Mouse (Mus musculus) liver, embryonic 12.5 days (tissue): ENCODE measurements around the gene Tnk1. TPM values are rescaled to one million over a fixed set of nuclear protein-coding genes. Genes with fewer than 3 reads are reported as not detected.

Experiments used
- ATAC-seq: fragments of 200-750 bp; cut with Nextera tagmentation; 2 replicates; pipeline ENCODE4 v1.8.0; 2017; ENCODE audit warnings: moderate number of reproducible peaks, mild to moderate bottlenecking, moderate library complexity
- H3K27ac ChIP-seq: fragments of 300-500 bp; sonication (generic); 2 replicates; pipeline ENCODE4 v1.5.1; 2016; ENCODE audit warnings: mild to moderate bottlenecking
- H3K27me3 ChIP-seq: fragments of 300-500 bp; sonication (generic); replicated peaks from 2 replicates; pipeline ENCODE4 v1.6.1; 2016; ENCODE audit warnings: mild to moderate bottlenecking, moderate library complexity
- H3K36me3 ChIP-seq: fragments of 300-500 bp; sonication (generic); 2 replicates; pipeline ENCODE4 v1.6.1; 2016; ENCODE audit warnings: mild to moderate bottlenecking, moderate library complexity
- H3K4me1 ChIP-seq: fragments of 300-500 bp; sonication (generic); 2 replicates; pipeline ENCODE4 v1.6.1; 2016
- H3K4me2 ChIP-seq: fragments of 300-500 bp; sonication (generic); 2 replicates; pipeline ENCODE4 v1.6.1; 2016; ENCODE audit warnings: mild to moderate bottlenecking, moderate library complexity
- H3K4me3 ChIP-seq: fragments of 300-500 bp; sonication (generic); 2 replicates; pipeline ENCODE4 v1.5.1; 2016; ENCODE audit warnings: mild to moderate bottlenecking, moderate library complexity
- H3K9ac ChIP-seq: fragments of 300-500 bp; sonication (generic); 2 replicates; pipeline ENCODE4 v1.6.1; 2016; ENCODE audit warnings: mild to moderate bottlenecking, moderate library complexity
- H3K9me3 ChIP-seq: fragments of 300-500 bp; sonication (generic); replicated peaks from 2 replicates; pipeline ENCODE4 v1.6.1; 2016; ENCODE audit warnings: mild to moderate bottlenecking, moderate library complexity
- WGBS: fragments of 180-500 bp; shearing (Covaris S2); methylation state at CpG from one replicate; pipeline ENCODE4 v1.1.7; 2016; ENCODE audit not compliant: insufficient replicate concordance; 5-methylcytosine and 5-hydroxymethylcytosine counted together
- polyA plus RNA-seq: library from polyadenylated mRNA; unstranded; fragments of >200 nt; fragmentation: Nextera tagmentation; extraction: Ambion mirVana; gene quantifications from 2 replicates; pipeline ENCODE4 v1.2.1, GENCODE M21; 2016

The Tnk1 gene
- polyA plus RNA-seq, 1 experiment from 2014 or later: 1.4 TPM

DNA sequence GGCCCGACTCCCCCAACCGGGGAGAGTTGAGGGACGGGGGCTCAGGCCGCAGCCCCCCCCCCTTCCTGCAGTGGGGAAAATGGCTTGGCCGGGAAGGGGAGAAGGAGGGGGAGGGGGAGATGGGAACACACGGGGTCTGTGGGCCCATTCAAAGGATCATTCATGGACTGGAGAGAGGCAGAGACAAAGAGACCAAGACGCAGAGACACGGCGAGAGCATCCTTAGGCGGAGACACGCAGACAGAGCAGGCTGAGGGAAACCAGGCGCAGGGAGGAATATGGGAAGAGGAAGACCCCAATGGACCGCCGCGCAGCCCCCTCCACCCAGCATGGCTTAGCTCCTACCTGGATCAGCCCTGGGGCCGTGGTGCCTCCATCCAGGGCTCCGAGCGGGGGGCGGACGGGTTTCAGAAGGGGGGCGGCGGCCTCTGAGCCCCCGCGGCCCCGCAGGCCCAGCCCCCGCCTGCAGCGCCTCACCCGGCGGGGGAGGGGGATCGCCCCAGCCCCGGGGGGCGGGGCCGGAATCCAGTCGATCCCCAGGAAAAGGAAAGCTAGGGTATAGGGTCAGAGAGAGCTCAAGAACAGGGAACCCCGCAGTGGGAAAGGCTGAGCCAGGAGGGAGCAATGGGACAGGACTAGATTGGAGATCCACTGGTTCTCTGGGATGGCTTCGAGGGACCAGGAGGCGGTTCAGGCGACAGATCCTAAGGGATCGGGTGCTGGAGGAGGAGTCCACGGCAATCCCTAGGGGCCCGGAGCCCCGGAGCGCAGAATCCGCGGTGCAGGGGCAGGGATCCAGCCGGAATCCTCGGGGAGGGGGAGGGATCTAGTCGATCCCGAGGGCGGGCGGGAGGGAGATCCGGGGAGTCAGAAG lies 21.6 kb downstream of the Tnk1 start:
- WGBS: 3% methylated on average over 52 of the region's 52 CpGs
- Histone ChIP-seq H3K27ac (peak overlapping the region; percentile 80), H3K4me3 (peak overlapping the region; percentile 63), H3K4me1 (peaks cover 62% of the 10 kb centered on the region), H3K27me3 (peaks cover 59% of the 10 kb centered on the region), H3K9ac (peak overlapping the region; percentile 72), H3K4me2 (peak overlapping the region; percentile 98), H3K9me3 (no peaks in the 10 kb centered on the region), H3K36me3 (0 out of 2 replicates have a peak, but pooled peaks cover 5% of the 10 kb centered on the region)
- ATAC-seq: no peak

DNA sequence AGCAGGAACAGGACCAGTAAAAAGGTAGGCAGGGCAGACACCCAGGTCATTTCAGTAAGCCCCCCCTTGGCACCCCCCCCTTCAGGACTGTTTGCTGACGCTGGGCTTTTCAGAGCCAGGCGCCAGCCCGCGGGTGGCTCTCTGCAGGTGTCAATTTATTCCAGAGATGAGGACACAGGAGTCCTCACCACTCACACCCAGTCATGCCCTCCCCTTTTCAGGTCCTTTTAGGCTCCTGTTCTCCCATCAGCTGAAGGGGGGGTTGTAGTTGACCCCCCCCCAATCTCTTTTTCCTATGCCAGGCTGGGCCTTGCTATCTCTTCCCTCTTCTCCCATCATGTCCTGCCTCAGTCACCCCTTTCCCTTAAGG lies 22.6 kb downstream of the Tnk1 start:
- 0 out of 2 replicates have a peak overlapping the region, but pooled peaks have one; percentile 2 for H3K4me3 ChIP-seq
- H3K9me3 ChIP-seq: no peaks in the 10 kb centered on the region
- H3K27me3 ChIP-seq: peaks cover 69% of the 10 kb centered on the region
- no peak overlapping the region for H3K9ac ChIP-seq
- no peak for ATAC-seq
- H3K4me1 ChIP-seq: peaks cover 70% of the 10 kb centered on the region
- no peak overlapping the region for H3K27ac ChIP-seq
- 0 out of 2 replicates have a peak, but pooled peaks cover 9% of the 10 kb centered on the region for H3K36me3 ChIP-seq
- 6% methylated on average over 4 of the region's 4 CpGs for WGBS
- H3K4me2 ChIP-seq: peak overlapping the region; percentile 98

DNA sequence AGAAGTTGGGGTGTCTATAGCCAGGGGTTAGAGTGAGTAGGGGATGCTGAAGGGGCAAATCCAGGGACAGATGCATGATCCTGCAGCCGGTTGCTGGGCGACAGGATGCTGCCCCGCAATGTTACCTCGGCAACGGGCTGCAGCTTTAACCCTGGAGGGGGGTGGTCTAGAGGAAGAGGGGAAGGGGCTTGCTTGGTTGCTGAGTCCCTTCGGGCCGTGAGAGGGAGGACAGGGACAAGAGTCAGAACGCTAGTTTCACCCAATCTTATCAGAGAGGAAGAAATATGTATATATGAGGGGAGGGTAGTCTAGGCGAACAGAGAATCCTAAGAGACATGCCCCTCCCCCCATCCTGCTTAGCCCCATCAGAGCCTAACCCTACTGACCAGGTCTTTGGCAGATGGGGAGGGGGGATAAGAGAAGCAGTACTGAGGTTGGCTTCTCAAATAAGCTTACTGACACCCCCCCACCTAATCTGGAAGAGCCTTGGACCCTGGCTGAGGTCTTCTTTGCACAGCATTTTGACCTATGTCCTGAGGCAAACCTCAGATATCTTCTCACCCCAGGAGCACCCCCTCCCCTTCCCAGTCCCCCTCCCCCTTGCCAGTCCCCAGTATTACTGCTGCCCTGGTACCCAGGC lies 23.1 kb downstream of the Tnk1 start:
- Histone ChIP-seq H3K4me1 (peaks cover 70% of the 10 kb centered on the region), H3K27me3 (peaks cover 74% of the 10 kb centered on the region), H3K36me3 (0 out of 2 replicates have a peak, but pooled peaks cover 8% of the 10 kb centered on the region), H3K9ac (no peak overlapping the region), H3K4me2 (peak overlapping the region; percentile 98), H3K27ac (no peak overlapping the region), H3K9me3 (no peaks in the 10 kb centered on the region), H3K4me3 (0 out of 2 replicates have a peak overlapping the region, but pooled peaks have one; percentile 2)
- WGBS: 15% methylated on average over 9 of the region's 9 CpGs
- ATAC-seq: no peak

DNA sequence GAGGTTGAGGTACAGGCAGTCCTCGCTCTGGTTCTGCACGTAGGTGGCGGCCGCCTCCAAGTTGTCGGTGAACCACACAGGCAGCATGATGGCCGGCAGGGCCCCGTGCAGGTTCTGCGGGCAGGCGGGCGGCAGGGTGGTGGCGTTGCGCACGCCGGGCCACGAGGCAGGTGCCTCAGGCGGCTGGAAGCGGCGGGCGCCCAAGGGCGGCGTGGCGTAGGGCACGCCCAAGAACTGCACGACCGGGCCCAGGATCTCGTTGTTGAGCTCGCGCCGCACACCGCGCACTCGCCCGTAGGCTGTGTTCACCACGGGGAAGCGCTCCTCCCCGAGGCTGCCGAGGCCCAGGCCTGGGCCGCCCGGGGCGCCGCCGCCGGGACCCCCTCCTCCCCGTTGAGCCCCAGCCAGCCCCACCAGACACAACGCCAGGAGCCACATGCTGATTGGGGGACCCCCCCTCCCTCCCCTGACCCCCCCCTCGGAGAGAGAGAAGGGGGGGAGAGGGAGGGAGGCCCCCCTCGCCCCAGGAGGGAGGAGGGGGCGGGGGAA lies 24.5 kb downstream of the Tnk1 start:
- Histone ChIP-seq H3K4me2 (peak overlapping the region; percentile 98), H3K36me3 (0 out of 2 replicates have a peak, but pooled peaks cover 4% of the 10 kb centered on the region), H3K9ac (peak overlapping the region; percentile 68), H3K9me3 (no peaks in the 10 kb centered on the region), H3K27me3 (peaks cover 82% of the 10 kb centered on the region), H3K27ac (no peak overlapping the region), H3K4me3 (peak overlapping the region; percentile 44), H3K4me1 (peaks cover 58% of the 10 kb centered on the region)
- WGBS: 5% methylated on average over 46 of the region's 48 CpGs
- peak; percentile 31; the same call in 1 of the 2 replicates for ATAC-seq

DNA sequence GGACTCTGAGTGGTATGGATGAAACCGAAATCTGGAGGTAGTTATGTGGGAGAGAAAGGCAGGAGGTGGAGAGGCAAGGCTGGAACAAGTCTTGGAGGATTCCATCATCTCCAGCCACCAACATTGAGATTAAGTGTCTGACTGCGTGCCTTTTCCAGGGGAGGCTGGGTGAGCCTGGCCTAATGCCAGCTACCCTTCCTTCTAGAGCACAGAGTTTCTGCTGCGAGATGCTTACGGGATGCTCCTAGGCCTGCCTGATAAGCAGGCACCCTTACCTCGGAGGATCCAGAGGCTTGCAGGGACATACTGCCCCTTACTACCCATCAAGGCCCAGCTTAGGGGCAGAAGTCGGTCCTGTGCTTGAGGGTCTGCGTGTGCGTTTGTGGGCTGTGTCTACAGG lies 25.0 kb downstream of the Tnk1 start:
- Histone ChIP-seq H3K4me1 (peaks cover 54% of the 10 kb centered on the region), H3K4me3 (peak overlapping the region; percentile 44), H3K9me3 (no peaks in the 10 kb centered on the region), H3K9ac (peak overlapping the region; percentile 68), H3K27ac (no peak overlapping the region), H3K4me2 (peak overlapping the region; percentile 98), H3K36me3 (0 out of 2 replicates have a peak, but pooled peaks cover 4% of the 10 kb centered on the region), H3K27me3 (peaks cover 82% of the 10 kb centered on the region)
- 41% methylated on average over 8 of the region's 8 CpGs for WGBS
- no peak for ATAC-seq

DNA sequence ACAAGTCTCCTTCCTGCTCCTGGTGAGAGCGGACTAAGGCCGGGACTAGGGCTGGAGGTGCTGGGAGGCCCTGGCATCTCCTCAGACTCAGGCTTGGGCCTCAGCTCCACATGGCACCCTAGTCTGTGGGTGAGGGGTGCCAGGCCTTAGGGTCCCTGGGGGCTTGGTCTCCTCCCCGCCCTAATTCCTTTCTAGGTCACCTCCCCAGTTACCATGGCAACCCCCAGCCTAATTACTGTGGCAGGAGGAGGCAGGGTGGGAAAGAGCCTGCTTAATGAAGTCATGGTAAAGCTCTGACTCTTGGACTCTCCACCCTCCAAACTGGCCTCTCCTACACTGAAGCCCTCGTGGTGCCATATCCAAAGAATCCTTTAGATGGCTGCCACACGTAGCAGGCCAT lies 29.7 kb downstream of the Tnk1 start:
- 75% methylated on average over 5 of the region's 5 CpGs for WGBS
- peaks cover 13% of the 10 kb centered on the region for H3K4me1 ChIP-seq
- no peaks in the 10 kb centered on the region for H3K9me3 ChIP-seq
- H3K36me3 ChIP-seq: peaks cover 41% of the 10 kb centered on the region
- H3K27me3 ChIP-seq: peaks cover 49% of the 10 kb centered on the region
- H3K4me2 ChIP-seq: no peak overlapping the region
- H3K27ac ChIP-seq: no peak overlapping the region
- no peak for ATAC-seq
- no peak overlapping the region for H3K4me3 ChIP-seq
- no peak overlapping the region for H3K9ac ChIP-seq

DNA sequence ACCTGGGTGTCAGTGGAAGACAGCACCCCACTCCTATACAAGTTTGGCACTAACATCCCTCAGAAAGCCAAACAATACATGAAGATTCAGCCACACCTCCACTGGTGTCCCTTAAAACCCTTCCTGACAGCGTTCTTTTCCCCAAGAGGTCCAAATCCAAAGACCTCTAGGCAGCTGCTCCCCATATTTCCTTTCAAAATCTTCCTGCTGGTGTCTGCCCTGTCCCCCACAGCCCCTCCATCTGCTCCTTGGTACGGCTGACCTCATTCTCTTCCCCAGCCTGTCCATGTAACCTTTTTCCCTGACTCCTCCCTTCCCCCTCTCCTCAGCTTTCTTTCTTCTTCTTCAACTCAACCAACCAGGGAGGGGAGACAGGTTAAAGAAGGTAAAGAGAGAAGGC lies 35.1 kb downstream of the Tnk1 start:
- H3K27ac ChIP-seq: no peak overlapping the region
- peaks cover 15% of the 10 kb centered on the region for H3K27me3 ChIP-seq
- no peak overlapping the region for H3K4me2 ChIP-seq
- H3K4me3 ChIP-seq: no peak overlapping the region
- no peaks in the 10 kb centered on the region for H3K9me3 ChIP-seq
- no peak for ATAC-seq
- no peak overlapping the region for H3K9ac ChIP-seq
- peaks cover 37% of the 10 kb centered on the region for H3K36me3 ChIP-seq
- H3K4me1 ChIP-seq: no peaks in the 10 kb centered on the region
- 55% methylated on average over 2 of the region's 2 CpGs for WGBS

DNA sequence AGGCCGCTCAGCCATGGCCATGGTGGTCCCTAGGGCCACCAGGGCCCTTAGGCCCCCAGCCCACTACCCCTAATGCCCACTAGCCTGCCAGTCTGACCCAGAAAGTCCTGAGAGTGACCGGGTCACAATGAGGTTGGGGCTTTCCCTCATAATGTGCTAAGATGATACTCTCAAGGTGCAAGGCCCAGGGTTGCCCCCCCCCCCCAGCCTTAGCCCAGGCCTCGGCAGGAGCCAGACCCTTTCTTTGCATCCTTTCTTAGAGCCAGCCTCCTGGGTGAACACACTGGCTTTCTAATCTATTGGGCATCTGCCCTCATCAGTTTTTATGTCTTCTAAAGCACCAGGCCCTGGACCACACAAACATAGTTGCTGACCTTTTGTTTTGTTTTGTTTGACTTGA lies 36.5 kb downstream of the Tnk1 start, which contains the start of gene Spem1:
Gene Spem1, minus strand, starts transcription at position 101 of the 400 bp plus-strand sequence.
- H3K27me3 ChIP-seq: peaks cover 24% of the 10 kb centered on the region
- H3K9ac ChIP-seq: no peak within 1 kb of the TSS
- H3K4me3 ChIP-seq: no peak within 1 kb of the TSS
- H3K4me2 ChIP-seq: no peak within 1 kb of the TSS
- ATAC-seq: no peak
- 77% methylated on average over 3 of the region's 3 CpGs for WGBS
- no peaks in the 10 kb centered on the region for H3K4me1 ChIP-seq
- H3K9me3 ChIP-seq: no peaks in the 10 kb centered on the region
- H3K36me3 ChIP-seq: peaks cover 23% of the 10 kb centered on the region
- H3K27ac ChIP-seq: no peak within 1 kb of the TSS

DNA sequence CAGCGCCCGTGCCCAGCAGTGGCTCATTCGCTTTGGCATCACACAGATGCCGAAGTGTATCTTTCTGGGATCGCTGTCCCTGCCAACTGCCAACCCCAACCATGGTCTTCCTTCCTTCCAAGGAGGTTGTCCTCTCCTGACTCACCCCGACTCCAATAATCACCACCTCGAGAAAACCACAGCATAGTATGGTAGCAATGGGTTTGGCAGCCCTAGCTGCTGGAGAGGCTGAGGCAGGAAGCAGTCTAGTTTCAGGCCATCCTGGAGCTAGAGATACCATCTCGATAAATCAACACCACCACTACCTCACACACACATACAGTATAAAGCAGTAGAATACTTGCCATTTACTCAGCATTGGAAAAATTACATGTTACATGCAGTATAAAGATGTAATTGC lies 39.7 kb downstream of the Tnk1 start:
- H3K4me1 ChIP-seq: no peaks in the 10 kb centered on the region
- H3K4me3 ChIP-seq: no peak overlapping the region
- no peak overlapping the region for H3K9ac ChIP-seq
- H3K27me3 ChIP-seq: peaks cover 34% of the 10 kb centered on the region
- WGBS: 68% methylated on average over 8 of the region's 8 CpGs
- H3K4me2 ChIP-seq: no peak overlapping the region
- no peak overlapping the region for H3K27ac ChIP-seq
- ATAC-seq: no peak
- no peaks in the 10 kb centered on the region for H3K9me3 ChIP-seq
- H3K36me3 ChIP-seq: no peaks in the 10 kb centered on the region

DNA sequence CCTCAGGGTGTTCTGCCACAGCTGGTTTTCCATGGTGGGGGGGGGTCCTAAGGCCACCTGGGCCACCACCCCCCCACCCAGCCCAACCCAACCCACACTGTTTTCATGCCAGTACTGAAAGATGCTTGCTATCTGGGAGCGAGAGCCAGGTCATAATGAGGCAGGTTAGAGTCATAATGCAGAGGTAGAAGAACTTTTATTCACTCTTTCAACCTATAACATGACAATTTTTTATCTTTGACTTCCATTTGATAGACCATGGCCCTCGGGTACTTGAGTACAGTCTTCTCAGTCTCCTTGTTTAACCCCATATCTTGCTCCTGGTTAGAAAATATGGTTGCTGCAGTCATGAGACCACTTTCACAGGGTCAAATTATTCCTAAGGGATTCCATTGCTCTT lies 40.2 kb downstream of the Tnk1 start, which contains the start of gene Spem2:
Gene Spem2, minus strand, starts transcription at position 101 of the 400 bp plus-strand sequence.
- 67% methylated on average over 2 of the region's 2 CpGs for WGBS
- ATAC-seq: no peak
- Histone ChIP-seq H3K4me2 (no peak within 1 kb of the TSS), H3K9me3 (no peaks in the 10 kb centered on the region), H3K4me3 (no peak within 1 kb of the TSS), H3K4me1 (no peaks in the 10 kb centered on the region), H3K9ac (no peak within 1 kb of the TSS), H3K27me3 (peaks cover 35% of the 10 kb centered on the region), H3K27ac (no peak within 1 kb of the TSS), H3K36me3 (no peaks in the 10 kb centered on the region)

DNA sequence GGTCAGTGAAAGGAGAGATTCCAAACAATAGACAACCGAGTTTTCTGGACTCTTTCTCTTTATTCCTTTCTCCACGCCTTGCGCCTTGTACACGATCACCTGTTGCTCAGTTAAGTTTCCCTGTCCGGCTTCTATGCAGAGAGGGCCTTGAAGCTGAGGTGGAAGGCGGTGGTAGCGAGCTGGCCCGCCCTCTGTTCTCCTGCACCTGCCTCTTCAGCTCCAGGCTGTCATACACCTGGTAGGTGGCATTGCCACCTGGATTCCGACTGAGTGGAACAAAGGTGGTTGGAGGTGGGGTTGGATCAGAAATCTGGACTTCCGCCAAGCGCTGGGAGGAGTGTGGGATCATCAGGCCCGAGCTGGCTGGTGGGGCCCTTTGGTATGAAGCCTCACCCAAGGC lies 42.0 kb downstream of the Tnk1 start:
- H3K4me2 ChIP-seq: no peak overlapping the region
- no peaks in the 10 kb centered on the region for H3K36me3 ChIP-seq
- H3K9ac ChIP-seq: no peak overlapping the region
- ATAC-seq: no peak
- H3K27ac ChIP-seq: no peak overlapping the region
- peaks cover 52% of the 10 kb centered on the region for H3K27me3 ChIP-seq
- H3K4me1 ChIP-seq: no peaks in the 10 kb centered on the region
- H3K4me3 ChIP-seq: no peak overlapping the region
- WGBS: 83% methylated on average over 12 of the region's 12 CpGs
- H3K9me3 ChIP-seq: no peaks in the 10 kb centered on the region

DNA sequence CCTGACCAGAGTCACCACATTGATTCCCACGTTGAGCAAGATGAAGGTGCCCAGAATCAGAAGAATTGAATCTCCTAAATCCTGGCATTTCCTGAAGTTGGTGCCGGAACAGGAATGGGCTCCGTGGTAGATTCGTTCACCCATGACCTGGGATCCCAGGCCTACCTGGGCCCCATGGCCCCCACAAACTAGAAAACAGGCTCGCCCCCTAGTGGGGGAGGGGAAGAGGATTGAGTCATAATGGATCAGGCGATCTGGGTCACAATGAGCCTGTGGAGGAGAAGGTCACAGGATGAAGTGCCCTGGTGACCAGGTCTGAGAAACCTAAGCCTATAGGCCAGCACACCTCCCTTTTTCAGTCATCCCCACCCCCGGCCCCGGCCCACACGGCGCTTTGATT lies 43.4 kb downstream of the Tnk1 start, which contains the start of gene Gm39566:
Gene Gm39566, minus strand, starts transcription at position 144 of the 400 bp plus-strand sequence.
- Histone ChIP-seq H3K9me3 (no peaks in the 10 kb centered on the region), H3K36me3 (no peaks in the 10 kb centered on the region), H3K27me3 (peaks cover 66% of the 10 kb centered on the region), H3K27ac (no peak within 1 kb of the TSS), H3K9ac (no peak within 1 kb of the TSS), H3K4me1 (no peaks in the 10 kb centered on the region), H3K4me3 (no peak within 1 kb of the TSS), H3K4me2 (no peak within 1 kb of the TSS)
- no peak for ATAC-seq
- WGBS: 56% methylated on average over 10 of the region's 10 CpGs
